Mouse (Mus musculus) midbrain, embryonic 12.5 days (tissue): Measurements from ENCODE around the gene Prss42. TPM values are rescaled to one million over a fixed set of nuclear protein-coding genes. Genes with fewer than 3 reads are reported as not detected.
"Not testable (repeated sequence)": the region's sequence is repeated elsewhere in the genome, so short reads cannot be mapped to it uniquely, and the experiment has no call there.

Experiments used
- ATAC-seq: fragments of 200-750 bp; cut with Nextera tagmentation; 2 replicates; pipeline ENCODE4 v1.8.0; 2017; ENCODE audit warnings: low read depth, moderate TSS enrichment, moderate library complexity; ENCODE audit not compliant: low FRiP score
- H3K27ac ChIP-seq: fragments of 300-500 bp; sonication (generic); replicated peaks from 2 replicates; pipeline ENCODE4 v1.5.1; 2016; ENCODE audit warnings: mild to moderate bottlenecking
- H3K27me3 ChIP-seq: fragments of 300-500 bp; sonication (generic); 2 replicates; pipeline ENCODE4 v1.6.1; 2016; ENCODE audit warnings: mild to moderate bottlenecking
- H3K36me3 ChIP-seq: fragments of 300-500 bp; sonication (generic); 2 replicates; pipeline ENCODE4 v1.6.1; 2016
- H3K4me1 ChIP-seq: fragments of 300-500 bp; sonication (generic); 2 replicates; pipeline ENCODE4 v1.6.1; 2016
- H3K4me2 ChIP-seq: fragments of 300-500 bp; sonication (generic); replicated peaks from 2 replicates; pipeline ENCODE4 v1.6.1; 2016; ENCODE audit warnings: mild to moderate bottlenecking, moderate library complexity
- H3K4me3 ChIP-seq: fragments of 300-500 bp; sonication (generic); 2 replicates; pipeline ENCODE4 v1.5.1; 2016; ENCODE audit warnings: mild to moderate bottlenecking
- H3K9ac ChIP-seq: fragments of 300-500 bp; sonication (generic); replicated peaks from 2 replicates; pipeline ENCODE4 v1.6.1; 2016; ENCODE audit warnings: mild to moderate bottlenecking, moderate library complexity
- H3K9me3 ChIP-seq: fragments of 300-500 bp; sonication (generic); 2 replicates; pipeline ENCODE4 v1.6.1; 2016; ENCODE audit warnings: mild to moderate bottlenecking
- WGBS: fragments of 180-500 bp; shearing (Covaris S2); methylation state at CpG from one replicate; pipeline ENCODE4 v1.1.7; 2016; 5-methylcytosine and 5-hydroxymethylcytosine counted together
- polyA plus RNA-seq: library from polyadenylated mRNA; unstranded; fragments of >200 nt; fragmentation: Nextera tagmentation; extraction: Ambion mirVana; gene quantifications from 2 replicates; pipeline ENCODE4 v1.2.1, GENCODE M21; 2016

The Prss42 gene
- polyA plus RNA-seq, 1 experiment from 2014 or later, result not detected

- 90% methylated on average over 10 of the region's 10 CpGs for WGBS
- Histone ChIP-seq H3K4me3 (no peak overlapping the region), H3K9ac (no peak overlapping the region), H3K27me3 (no peaks in the 10 kb centered on the region), H3K4me1 (no peaks in the 10 kb centered on the region), H3K9me3 (no peaks in the 10 kb centered on the region), H3K4me2 (no peak overlapping the region), H3K27ac (no peak overlapping the region), H3K36me3 (no peaks in the 10 kb centered on the region)
- no peak for ATAC-seq
Measured at GRCm38 (mm10) chr9:110797013-110797412, 953 bp upstream of the Prss42 start.

GRCm38 (mm10) chr9:110800834-110801479, 3.0 kb downstream of the Prss42 start:
- H3K4me3 ChIP-seq, result no peak overlapping the region
- ATAC-seq, result no peak
- no peaks in the 10 kb centered on the region for H3K4me1 ChIP-seq
- no peak overlapping the region for H3K4me2 ChIP-seq
- H3K36me3 ChIP-seq, result no peaks in the 10 kb centered on the region
- 96% methylated on average over 8 of the region's 8 CpGs for WGBS
- no peaks in the 10 kb centered on the region for H3K27me3 ChIP-seq
- no peaks in the 10 kb centered on the region for H3K9me3 ChIP-seq
- H3K9ac ChIP-seq, result no peak overlapping the region
- H3K27ac ChIP-seq, result no peak overlapping the region

DNA sequence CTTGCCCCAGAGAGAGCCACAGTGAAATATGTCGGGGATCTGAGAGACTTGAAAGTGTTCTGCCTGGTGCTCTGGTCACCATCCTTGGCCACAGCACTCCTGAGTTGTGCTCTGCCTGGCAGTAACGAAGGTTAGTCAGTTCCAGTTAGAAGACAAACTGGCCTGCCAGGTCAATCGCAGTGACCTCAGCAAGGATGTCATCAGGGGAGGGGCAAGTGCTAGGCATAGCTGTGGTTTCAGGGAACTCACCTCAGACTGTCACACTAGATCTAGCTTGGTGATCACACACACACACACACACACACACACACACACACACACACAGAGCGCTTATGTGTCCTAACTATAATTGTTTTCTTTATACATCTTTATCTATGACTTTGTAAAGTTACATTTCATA, 5.3 kb downstream of the Prss42 start:
- H3K9me3 ChIP-seq, result no peaks in the 10 kb centered on the region
- no peaks in the 10 kb centered on the region for H3K4me1 ChIP-seq
- H3K4me2 ChIP-seq, result no peak overlapping the region
- ATAC-seq, result no peak
- no peak overlapping the region for H3K9ac ChIP-seq
- no peaks in the 10 kb centered on the region for H3K36me3 ChIP-seq
- H3K27me3 ChIP-seq, result no peaks in the 10 kb centered on the region
- 80% methylated on average over 4 of the region's 4 CpGs for WGBS
- H3K4me3 ChIP-seq, result no peak overlapping the region
- H3K27ac ChIP-seq, result no peak overlapping the region

- Histone ChIP-seq H3K27ac (no peak overlapping the region), H3K27me3 (no peaks in the 10 kb centered on the region), H3K4me1 (no peaks in the 10 kb centered on the region), H3K36me3 (no peaks in the 10 kb centered on the region), H3K4me2 (no peak overlapping the region), H3K9me3 (no peaks in the 10 kb centered on the region), H3K9ac (no peak overlapping the region), H3K4me3 (no peak overlapping the region)
- ATAC-seq, result no peak
- WGBS, result 90% methylated on average over 4 of the region's 4 CpGs
Measured at GRCm38 (mm10) chr9:110810051-110810450, 12.1 kb downstream of the Prss42 start.

GRCm38 (mm10) chr9:110813789-110814188, 15.8 kb downstream of the Prss42 start, which contains the start of gene Prss44:
Prss44 (plus strand) TSS chr9:110813994.
- 74% methylated on average over 18 of the region's 18 CpGs for WGBS
- ATAC-seq, result no peak

DNA sequence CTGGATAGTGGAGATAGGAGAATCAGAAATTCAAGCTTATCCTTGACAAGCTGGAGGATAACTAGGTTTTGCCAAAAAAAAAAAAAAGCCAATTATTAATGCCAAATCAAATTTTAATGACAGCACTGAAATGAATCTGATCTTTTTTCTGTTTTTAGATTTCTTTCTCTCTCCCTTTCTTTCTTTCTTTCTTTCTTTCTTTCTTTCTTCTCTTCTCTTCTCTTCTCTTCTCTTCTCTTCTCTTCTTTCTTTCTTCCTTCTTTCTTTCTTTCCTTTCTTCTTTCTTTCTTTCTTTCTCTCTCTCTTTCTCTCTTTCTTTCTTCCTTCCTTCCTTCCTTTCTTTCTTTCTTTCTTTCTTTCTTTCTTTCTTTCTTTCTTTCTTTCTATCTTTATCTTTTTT, 22.6 kb downstream of the Prss42 start:
- H3K4me2 ChIP-seq, H3K27ac ChIP-seq, H3K9ac ChIP-seq, H3K9me3 ChIP-seq, H3K4me3 ChIP-seq, ATAC-seq, H3K36me3 ChIP-seq, H3K4me1 ChIP-seq, H3K27me3 ChIP-seq: not testable (repeated sequence)

More at GRCm38 (mm10) chr9:110813789-110814188, 15.8 kb downstream of the Prss42 start, which contains the start of gene Prss44:
- Histone ChIP-seq H3K9me3 (no peaks in the 10 kb centered on the region), H3K4me2 (no peak within 1 kb of the TSS), H3K36me3 (no peaks in the 10 kb centered on the region), H3K4me3 (no peak within 1 kb of the TSS), H3K27ac (no peak within 1 kb of the TSS), H3K9ac (no peak within 1 kb of the TSS), H3K27me3 (no peaks in the 10 kb centered on the region), H3K4me1 (no peaks in the 10 kb centered on the region)

DNA sequence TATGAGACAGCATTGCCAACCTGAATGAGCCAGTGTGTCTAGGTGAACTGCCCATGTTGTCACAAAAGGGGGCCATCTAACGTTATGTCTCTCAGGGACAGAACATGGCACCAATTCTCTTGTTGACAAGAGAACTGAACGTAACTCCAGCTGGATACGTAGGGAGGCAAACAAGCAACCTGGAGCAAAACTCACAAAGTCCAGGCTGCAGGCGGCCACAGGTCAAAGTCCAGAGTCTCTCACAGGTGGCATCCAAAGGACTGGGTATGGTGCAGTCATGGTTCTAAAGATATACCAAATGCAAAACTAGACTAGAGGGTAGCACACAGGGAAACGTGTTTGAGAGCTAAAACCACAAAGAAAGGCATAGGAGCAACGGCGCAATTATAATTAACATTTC, 23.5 kb downstream of the Prss42 start:
- H3K9me3 ChIP-seq, result no peaks in the 10 kb centered on the region
- H3K36me3 ChIP-seq, result no peaks in the 10 kb centered on the region
- no peak overlapping the region for H3K9ac ChIP-seq
- H3K27ac ChIP-seq, result no peak overlapping the region
- no peak overlapping the region for H3K4me2 ChIP-seq
- H3K4me3 ChIP-seq, result no peak overlapping the region
- WGBS, result 89% methylated on average over 7 of the region's 7 CpGs
- H3K4me1 ChIP-seq, result no peaks in the 10 kb centered on the region
- H3K27me3 ChIP-seq, result no peaks in the 10 kb centered on the region
- ATAC-seq, result no peak

- H3K9me3 ChIP-seq, result no peaks in the 10 kb centered on the region
- no peak for ATAC-seq
- WGBS, result 82% methylated on average over 4 of the region's 4 CpGs
- H3K4me3 ChIP-seq, result no peak overlapping the region
- H3K27ac ChIP-seq, result no peak overlapping the region
- H3K4me2 ChIP-seq, result no peak overlapping the region
- H3K27me3 ChIP-seq, result 0 out of 2 replicates have a peak, but pooled peaks cover 4% of the 10 kb centered on the region
- no peak overlapping the region for H3K9ac ChIP-seq
- H3K4me1 ChIP-seq, result no peaks in the 10 kb centered on the region
- H3K36me3 ChIP-seq, result no peaks in the 10 kb centered on the region
Measured at GRCm38 (mm10) chr9:110825426-110825825, 27.5 kb downstream of the Prss42 start.

- 78% methylated on average over 7 of the region's 7 CpGs for WGBS
- H3K9me3 ChIP-seq, result no peaks in the 10 kb centered on the region
- H3K4me3 ChIP-seq, result no peak overlapping the region
Measured at GRCm38 (mm10) chr9:110825832-110826231, 27.9 kb downstream of the Prss42 start.

DNA sequence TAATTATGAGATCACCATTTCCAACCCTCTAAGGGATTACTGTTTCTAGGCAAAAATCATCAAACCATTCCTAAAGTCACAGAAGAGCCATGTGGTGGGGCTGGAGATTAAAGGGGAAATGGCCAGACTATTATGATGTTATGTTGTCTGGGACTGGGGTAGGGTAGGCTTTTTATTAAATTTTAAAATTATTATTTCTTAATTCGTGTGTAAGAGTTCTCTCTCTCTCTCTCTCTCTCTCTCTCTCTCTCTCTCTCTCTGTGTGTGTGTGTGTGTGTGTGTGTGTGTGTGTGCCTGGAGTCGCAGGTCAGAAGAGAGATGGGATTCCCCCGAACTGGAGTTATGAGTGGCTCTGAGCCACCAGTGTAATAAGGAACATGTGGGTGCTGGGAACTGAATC, 28.4 kb downstream of the Prss42 start, which contains the start of gene Prss43:
TSS of gene Prss43 (plus strand) at position 301 of the 400 bp plus-strand sequence.
- Histone ChIP-seq H3K4me2 (no peak within 1 kb of the TSS), H3K36me3 (no peaks in the 10 kb centered on the region), H3K27ac (no peak within 1 kb of the TSS), H3K9me3 (no peaks in the 10 kb centered on the region), H3K27me3 (0 out of 2 replicates have a peak, but pooled peaks cover 4% of the 10 kb centered on the region), H3K9ac (no peak within 1 kb of the TSS), H3K4me3 (no peak within 1 kb of the TSS), H3K4me1 (no peaks in the 10 kb centered on the region)
- ATAC-seq, result no peak
- WGBS, result 91% methylated on average over 3 of the region's 3 CpGs

More at GRCm38 (mm10) chr9:110825832-110826231, 27.9 kb downstream of the Prss42 start:
- no peak for ATAC-seq
- no peak overlapping the region for H3K9ac ChIP-seq
- no peak overlapping the region for H3K27ac ChIP-seq
- H3K27me3 ChIP-seq, result 0 out of 2 replicates have a peak, but pooled peaks cover 4% of the 10 kb centered on the region
- no peak overlapping the region for H3K4me2 ChIP-seq
- H3K36me3 ChIP-seq, result no peaks in the 10 kb centered on the region
- no peaks in the 10 kb centered on the region for H3K4me1 ChIP-seq

- Histone ChIP-seq H3K9me3 (no peaks in the 10 kb centered on the region), H3K27ac (no peak overlapping the region), H3K27me3 (no peaks in the 10 kb centered on the region), H3K36me3 (no peaks in the 10 kb centered on the region), H3K4me2 (no peak overlapping the region), H3K4me1 (no peaks in the 10 kb centered on the region), H3K4me3 (no peak overlapping the region), H3K9ac (no peak overlapping the region)
- ATAC-seq, result no peak
- 80% methylated on average over 5 of the region's 5 CpGs for WGBS
Measured at GRCm38 (mm10) chr9:110833021-110833420, 35.1 kb downstream of the Prss42 start.

DNA sequence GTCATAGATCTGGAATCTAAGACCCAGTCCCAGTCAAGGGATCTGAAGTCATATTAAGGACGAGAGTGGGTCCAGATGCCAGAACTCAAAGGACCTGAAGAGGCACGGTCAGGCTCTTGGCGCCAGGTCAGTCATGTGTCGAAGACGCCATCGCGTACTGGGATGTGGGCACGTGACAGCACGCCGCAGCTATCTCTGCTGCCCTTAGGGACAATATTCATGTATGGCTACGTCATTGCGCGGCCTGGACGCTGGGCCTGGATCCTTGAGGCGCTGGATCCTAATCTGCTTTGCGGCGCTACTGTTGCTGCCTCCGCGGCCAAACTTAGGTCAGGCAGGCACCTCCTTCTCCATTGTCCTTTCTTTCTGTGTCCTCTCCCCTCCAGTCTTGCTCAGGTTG, 36.4 kb downstream of the Prss42 start, which contains the start of gene Prss45:
TSS of gene Prss45 (plus strand) at position 178 of the 400 bp plus-strand sequence.
- no peak for ATAC-seq
- Histone ChIP-seq H3K27ac (no peak within 1 kb of the TSS), H3K4me1 (no peaks in the 10 kb centered on the region), H3K4me2 (peak within 1 kb of the TSS; percentile 22), H3K9ac (no peak within 1 kb of the TSS), H3K36me3 (no peaks in the 10 kb centered on the region), H3K4me3 (no peak within 1 kb of the TSS), H3K9me3 (no peaks in the 10 kb centered on the region), H3K27me3 (no peaks in the 10 kb centered on the region)
- WGBS, result 77% methylated on average over 19 of the region's 19 CpGs

GRCm38 (mm10) chr9:110834961-110835360, 37.0 kb downstream of the Prss42 start:
- Histone ChIP-seq H3K27me3 (no peaks in the 10 kb centered on the region), H3K4me1 (no peaks in the 10 kb centered on the region), H3K27ac (no peak overlapping the region), H3K4me3 (no peak overlapping the region), H3K4me2 (peak overlapping the region; percentile 22), H3K9ac (no peak overlapping the region), H3K36me3 (no peaks in the 10 kb centered on the region), H3K9me3 (no peaks in the 10 kb centered on the region)
- 40% methylated on average over 10 of the region's 10 CpGs for WGBS
- no peak for ATAC-seq
